Mouse (Mus musculus): ENCODE measurements around the gene Ctps. TPM values are rescaled to one million over a fixed set of nuclear protein-coding genes. Genes with fewer than 3 reads are reported as not detected.
A peak's percentile ranks its signal among the peaks of the same experiment; 100 is the strongest.

Ctps gene
- polyA plus RNA-seq, 1 experiment from 2014 or later = 118 TPM

GRCm38 (mm10) chr4:120556592-120556991 lies 13.5 kb downstream of the Ctps start:
- Histone ChIP-seq H3K9me3 (ENCODE audit: control insufficient read depth, low read length) (no peaks in the 10 kb centered on the region), H3K4me2 (replicated peaks; ENCODE audit: low read depth, low read length) (no peak overlapping the region), H3K27me3 (ENCODE audit: control insufficient read depth, insufficient read depth, low read length) (no peaks in the 10 kb centered on the region), H3K4me1 (replicated peaks; ENCODE audit: control insufficient read depth, insufficient read depth, low read length) (no peaks in the 10 kb centered on the region), H3K9ac (ENCODE audit: low read depth, low read length) (no peak overlapping the region), H3K27ac (ENCODE audit: low read depth, low read length) (no peak overlapping the region), H3K4me3 (ENCODE audit: low read depth, low read length) (no peak overlapping the region), H3K36me3 (ENCODE audit: control insufficient read depth, insufficient read depth, low read length) (peaks cover 17% of the 10 kb centered on the region)
- ATAC-seq (ENCODE audit: low FRiP score) = no peak
- 96% methylated on average over 6 of the region's 6 CpGs for WGBS
- DNase-seq (ENCODE audit: low spot score) = no peak

GRCm38 (mm10) chr4:120544896-120545295 lies 25.2 kb downstream of the Ctps start:
- Histone ChIP-seq H3K36me3 (ENCODE audit: control insufficient read depth, insufficient read depth, low read length) (peaks cover 16% of the 10 kb centered on the region), H3K4me1 (replicated peaks; ENCODE audit: control insufficient read depth, insufficient read depth, low read length) (no peaks in the 10 kb centered on the region), H3K27ac (ENCODE audit: low read depth, low read length) (no peak overlapping the region), H3K9me3 (ENCODE audit: control insufficient read depth, low read length) (no peaks in the 10 kb centered on the region), H3K9ac (ENCODE audit: low read depth, low read length) (no peak overlapping the region), H3K4me2 (replicated peaks; ENCODE audit: low read depth, low read length) (no peak overlapping the region), H3K27me3 (ENCODE audit: control insufficient read depth, insufficient read depth, low read length) (no peaks in the 10 kb centered on the region), H3K4me3 (ENCODE audit: low read depth, low read length) (no peak overlapping the region)
- ATAC-seq (ENCODE audit: low FRiP score) (no peak), DNase-seq (ENCODE audit: low spot score) (no peak)
- WGBS = 73% methylated on average over 1 of the region's 1 CpGs

- Histone ChIP-seq H3K9me3 (ENCODE audit: control insufficient read depth, low read length) (no peaks in the 10 kb centered on the region), H3K9ac (ENCODE audit: low read depth, low read length) (no peak overlapping the region), H3K36me3 (ENCODE audit: control insufficient read depth, insufficient read depth, low read length) (peaks cover 20% of the 10 kb centered on the region), H3K4me3 (ENCODE audit: low read depth, low read length) (no peak overlapping the region), H3K4me1 (replicated peaks; ENCODE audit: control insufficient read depth, insufficient read depth, low read length) (no peaks in the 10 kb centered on the region), H3K27ac (ENCODE audit: low read depth, low read length) (no peak overlapping the region), H3K4me2 (replicated peaks; ENCODE audit: low read depth, low read length) (no peak overlapping the region), H3K27me3 (ENCODE audit: control insufficient read depth, insufficient read depth, low read length) (no peaks in the 10 kb centered on the region)
- ATAC-seq (ENCODE audit: low FRiP score) = 0 out of 2 replicates have a peak, but pooled peaks have one; percentile 33
- 88% methylated on average over 10 of the region's 10 CpGs for WGBS
- DNase-seq (ENCODE audit: low spot score) = no peak
These were observed 31.4 kb downstream of the Ctps start for GRCm38 (mm10) chr4:120538664-120539063.

GRCm38 (mm10) chr4:120531986-120532385 lies 38.1 kb downstream of the Ctps start, which contains the start of gene Slfnl1:
Gene Slfnl1, plus strand, starts transcription at chr4:120532231.
- H3K4me2 ChIP-seq (replicated peaks; ENCODE audit: low read depth, low read length) = no peak within 1 kb of the TSS
- WGBS = 88% methylated on average over 6 of the region's 6 CpGs
- H3K36me3 ChIP-seq (ENCODE audit: control insufficient read depth, insufficient read depth, low read length) = 0 out of 2 replicates have a peak, but pooled peaks cover 7% of the 10 kb centered on the region
- H3K27ac ChIP-seq (ENCODE audit: low read depth, low read length) = no peak within 1 kb of the TSS
- no peaks in the 10 kb centered on the region for H3K9me3 ChIP-seq (ENCODE audit: control insufficient read depth, low read length)
- no peak within 1 kb of the TSS for H3K9ac ChIP-seq (ENCODE audit: low read depth, low read length)
- ATAC-seq (ENCODE audit: low FRiP score) (no peak), DNase-seq (ENCODE audit: low spot score) (no peak)
- no peak within 1 kb of the TSS for H3K4me3 ChIP-seq (ENCODE audit: low read depth, low read length)
- no peaks in the 10 kb centered on the region for H3K4me1 ChIP-seq (replicated peaks; ENCODE audit: control insufficient read depth, insufficient read depth, low read length)
- H3K27me3 ChIP-seq (ENCODE audit: control insufficient read depth, insufficient read depth, low read length) = no peaks in the 10 kb centered on the region

GRCm38 (mm10) chr4:120528171-120528570 lies 41.9 kb downstream of the Ctps start:
- WGBS = 86% methylated on average over 9 of the region's 9 CpGs
- H3K9me3 ChIP-seq (ENCODE audit: control insufficient read depth, low read length) = no peaks in the 10 kb centered on the region
- H3K36me3 ChIP-seq (ENCODE audit: control insufficient read depth, insufficient read depth, low read length) = 0 out of 2 replicates have a peak, but pooled peaks cover 6% of the 10 kb centered on the region
- H3K9ac ChIP-seq (ENCODE audit: low read depth, low read length) = no peak overlapping the region
- no peak overlapping the region for H3K27ac ChIP-seq (ENCODE audit: low read depth, low read length)
- H3K4me3 ChIP-seq (ENCODE audit: low read depth, low read length) = no peak overlapping the region
- ATAC-seq (ENCODE audit: low FRiP score) (no peak), DNase-seq (ENCODE audit: low spot score) (no peak)
- no peak overlapping the region for H3K4me2 ChIP-seq (replicated peaks; ENCODE audit: low read depth, low read length)
- no peaks in the 10 kb centered on the region for H3K27me3 ChIP-seq (ENCODE audit: control insufficient read depth, insufficient read depth, low read length)
- no peaks in the 10 kb centered on the region for H3K4me1 ChIP-seq (replicated peaks; ENCODE audit: control insufficient read depth, insufficient read depth, low read length)

GRCm38 (mm10) chr4:120523092-120523491 lies 47.0 kb downstream of the Ctps start:
- no peak for DNase-seq (ENCODE audit: low spot score)
- Histone ChIP-seq H3K4me1 (replicated peaks; ENCODE audit: control insufficient read depth, insufficient read depth, low read length) (no peaks in the 10 kb centered on the region), H3K9ac (ENCODE audit: low read depth, low read length) (no peak overlapping the region), H3K4me2 (replicated peaks; ENCODE audit: low read depth, low read length) (no peak overlapping the region), H3K4me3 (ENCODE audit: low read depth, low read length) (no peak overlapping the region), H3K27ac (ENCODE audit: low read depth, low read length) (no peak overlapping the region), H3K27me3 (ENCODE audit: control insufficient read depth, insufficient read depth, low read length) (no peaks in the 10 kb centered on the region), H3K9me3 (ENCODE audit: control insufficient read depth, low read length) (no peaks in the 10 kb centered on the region), H3K36me3 (ENCODE audit: control insufficient read depth, insufficient read depth, low read length) (peaks cover 6% of the 10 kb centered on the region; the same call in 1 of the 2 replicates)
- no peak for ATAC-seq (ENCODE audit: low FRiP score)
- WGBS = 97% methylated on average over 3 of the region's 3 CpGs

GRCm38 (mm10) chr4:120522351-120522750 lies 47.7 kb downstream of the Ctps start:
- WGBS = 90% methylated on average over 4 of the region's 4 CpGs
- ATAC-seq (ENCODE audit: low FRiP score) (no peak), DNase-seq (ENCODE audit: low spot score) (no peak)
- H3K27ac ChIP-seq (ENCODE audit: low read depth, low read length) = no peak overlapping the region
- H3K36me3 ChIP-seq (ENCODE audit: control insufficient read depth, insufficient read depth, low read length) = peaks cover 7% of the 10 kb centered on the region; the same call in 1 of the 2 replicates
- no peak overlapping the region for H3K4me3 ChIP-seq (ENCODE audit: low read depth, low read length)
- no peaks in the 10 kb centered on the region for H3K9me3 ChIP-seq (ENCODE audit: control insufficient read depth, low read length)
- no peaks in the 10 kb centered on the region for H3K27me3 ChIP-seq (ENCODE audit: control insufficient read depth, insufficient read depth, low read length)
- no peak overlapping the region for H3K4me2 ChIP-seq (replicated peaks; ENCODE audit: low read depth, low read length)
- H3K4me1 ChIP-seq (replicated peaks; ENCODE audit: control insufficient read depth, insufficient read depth, low read length) = no peaks in the 10 kb centered on the region
- H3K9ac ChIP-seq (ENCODE audit: low read depth, low read length) = no peak overlapping the region

- H3K27me3 ChIP-seq (ENCODE audit: control insufficient read depth, insufficient read depth, low read length) = no peaks in the 10 kb centered on the region
- no peak for DNase-seq (ENCODE audit: low spot score)
- no peak overlapping the region for H3K9ac ChIP-seq (ENCODE audit: low read depth, low read length)
- no peaks in the 10 kb centered on the region for H3K9me3 ChIP-seq (ENCODE audit: control insufficient read depth, low read length)
- H3K27ac ChIP-seq (ENCODE audit: low read depth, low read length) = no peak overlapping the region
- H3K36me3 ChIP-seq (ENCODE audit: control insufficient read depth, insufficient read depth, low read length) = peaks cover 7% of the 10 kb centered on the region; the same call in 1 of the 2 replicates
- H3K4me2 ChIP-seq (replicated peaks; ENCODE audit: low read depth, low read length) = no peak overlapping the region
- ATAC-seq (ENCODE audit: low FRiP score) = no peak
- no peaks in the 10 kb centered on the region for H3K4me1 ChIP-seq (replicated peaks; ENCODE audit: control insufficient read depth, insufficient read depth, low read length)
- WGBS = 83% methylated on average over 5 of the region's 5 CpGs
- H3K4me3 ChIP-seq (ENCODE audit: low read depth, low read length) = no peak overlapping the region
These were observed 48.3 kb downstream of the Ctps start for GRCm38 (mm10) chr4:120521761-120522160.

- no peaks in the 10 kb centered on the region for H3K27me3 ChIP-seq (ENCODE audit: control insufficient read depth, insufficient read depth, low read length)
- no peak overlapping the region for H3K4me2 ChIP-seq (replicated peaks; ENCODE audit: low read depth, low read length)
- no peak for ATAC-seq (ENCODE audit: low FRiP score)
- DNase-seq (ENCODE audit: low spot score) = no peak
- no peaks in the 10 kb centered on the region for H3K4me1 ChIP-seq (replicated peaks; ENCODE audit: control insufficient read depth, insufficient read depth, low read length)
- H3K4me3 ChIP-seq (ENCODE audit: low read depth, low read length) = no peak overlapping the region
- H3K36me3 ChIP-seq (ENCODE audit: control insufficient read depth, insufficient read depth, low read length) = peaks cover 7% of the 10 kb centered on the region; the same call in 1 of the 2 replicates
- WGBS = 87% methylated on average over 4 of the region's 4 CpGs
- H3K9ac ChIP-seq (ENCODE audit: low read depth, low read length) = no peak overlapping the region
- H3K27ac ChIP-seq (ENCODE audit: low read depth, low read length) = no peak overlapping the region
- no peaks in the 10 kb centered on the region for H3K9me3 ChIP-seq (ENCODE audit: control insufficient read depth, low read length)
These were observed 52.7 kb downstream of the Ctps start for GRCm38 (mm10) chr4:120517335-120517734.

Data from hindbrain, embryonic 11.5 days (tissue).